Mouse (Mus musculus): ENCODE measurements around the gene Ssr3. TPM values are rescaled to one million over a fixed set of nuclear protein-coding genes. Genes with fewer than 3 reads are reported as not detected.
"Not testable (repeated sequence)": the region's sequence is repeated elsewhere in the genome, so short reads cannot be mapped to it uniquely, and the experiment has no call there.

Ssr3 gene
- 100 to 1,000 TPM; 158 TPM for total RNA-seq (2021)

DNA sequence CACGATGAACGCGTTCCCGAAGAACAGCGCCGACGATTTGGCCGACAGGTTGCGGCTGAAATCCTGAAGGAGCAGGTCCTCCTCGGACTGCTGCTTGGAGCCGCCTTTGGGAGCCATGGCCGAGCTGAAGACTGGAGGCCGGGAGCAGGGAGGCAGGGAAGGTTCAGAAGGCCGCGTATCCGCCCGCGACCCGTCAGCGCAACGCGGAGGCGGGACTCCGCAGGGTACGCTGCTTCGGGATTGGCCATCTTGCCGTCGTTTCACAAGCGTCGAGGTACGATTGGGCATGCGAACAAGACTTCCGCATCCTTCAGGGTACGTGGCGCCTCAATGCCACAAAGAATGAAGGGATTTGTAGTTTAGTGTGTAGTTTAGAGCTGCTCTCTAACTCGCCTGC lies at the start of gene Ssr3:
Gene Ssr3 (minus strand): TSS at position 203 of the 397 bp plus-strand sequence.
- intact Hi-C loops (cut with DNase I): no loop called here
- peak; percentile 97 to 99 for DNase-seq

DNA sequence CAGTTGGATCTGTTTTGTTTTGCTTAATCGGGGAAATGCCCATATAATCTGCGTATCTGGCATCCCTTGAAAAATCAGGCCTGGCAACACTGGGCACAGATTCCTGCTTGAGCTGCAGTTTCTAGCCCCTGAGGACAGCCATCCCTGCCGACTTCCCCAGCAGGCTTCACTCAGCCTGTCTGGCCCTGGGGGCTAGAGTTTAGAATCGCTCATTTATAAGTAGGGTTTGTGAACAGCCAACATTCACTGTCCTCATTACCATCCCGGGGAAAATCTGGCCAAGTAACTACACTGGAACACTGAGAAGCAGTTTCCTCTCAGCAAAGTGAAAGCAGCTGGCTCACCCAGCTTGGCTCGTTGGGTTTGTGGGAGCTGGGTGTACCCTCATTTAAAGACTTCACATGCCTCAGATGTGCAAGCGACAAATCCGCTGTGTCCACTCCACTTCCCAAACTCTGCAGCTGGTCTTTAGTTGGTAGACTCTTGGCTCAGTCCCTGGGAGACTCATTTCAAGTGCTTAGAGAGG lies 49.2 kb upstream of the Ssr3 start:
- intact Hi-C loops (cut with DNase I): no loop called here
- DNase-seq: peak; percentile 55 to 62

DNA sequence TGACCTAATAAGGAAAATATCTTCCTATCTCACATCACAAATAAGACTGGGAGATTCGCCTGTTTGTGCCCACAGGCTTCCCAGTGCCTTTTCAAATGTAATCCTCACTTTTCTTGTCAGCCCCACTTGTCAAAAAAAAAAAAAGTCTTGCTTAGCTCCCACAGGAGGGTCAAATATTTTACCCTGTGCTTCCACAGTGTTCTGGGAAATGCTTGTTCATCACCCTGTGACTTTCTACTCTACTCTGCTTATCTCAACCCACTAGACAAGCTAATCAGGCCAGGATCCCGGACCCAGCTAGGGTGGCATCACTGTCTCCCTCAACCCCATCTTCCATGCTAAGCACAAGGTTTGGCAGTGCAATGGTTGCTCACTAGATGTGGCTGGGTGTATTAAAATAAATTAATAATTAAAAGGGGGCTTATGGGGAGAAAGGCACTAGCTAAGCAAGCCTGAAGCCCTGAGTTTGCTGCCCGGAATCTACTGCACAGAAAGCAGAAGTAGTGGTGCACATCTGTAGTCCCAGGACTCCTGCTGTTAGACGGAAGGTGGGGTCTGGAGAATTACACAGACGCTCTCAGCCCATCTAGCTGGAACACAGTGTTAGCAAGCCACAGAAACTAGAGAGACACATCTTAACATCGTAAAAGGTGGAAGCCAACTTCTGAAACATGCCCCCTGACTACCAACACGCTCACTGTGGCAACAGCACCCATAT lies 46.2 kb upstream of the Ssr3 start:
- DNase-seq: no peak
- intact Hi-C loops (cut with DNase I): no loop called here

DNA sequence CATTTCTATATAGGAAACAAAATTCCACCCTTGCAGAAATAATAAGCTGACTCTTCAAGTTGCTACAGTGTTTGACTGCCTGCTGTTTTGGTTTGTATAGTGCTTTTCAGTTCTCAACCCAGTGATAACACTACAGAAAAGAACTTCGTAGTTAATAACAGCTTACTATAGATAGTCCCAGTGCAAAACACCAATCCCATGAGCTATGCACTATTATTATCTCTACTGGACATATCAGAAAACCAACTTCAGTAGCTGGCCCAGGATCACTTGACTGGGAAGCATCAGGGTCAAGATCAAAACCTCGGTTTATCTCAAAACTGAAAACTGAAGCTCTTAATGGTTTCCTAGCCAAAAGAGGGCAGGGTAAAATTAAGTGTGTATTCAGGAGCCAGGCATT lies 43.4 kb upstream of the Ssr3 start:
- intact Hi-C loops (cut with DNase I): no loop called here
- peak; percentile 6 to 11 for DNase-seq

DNA sequence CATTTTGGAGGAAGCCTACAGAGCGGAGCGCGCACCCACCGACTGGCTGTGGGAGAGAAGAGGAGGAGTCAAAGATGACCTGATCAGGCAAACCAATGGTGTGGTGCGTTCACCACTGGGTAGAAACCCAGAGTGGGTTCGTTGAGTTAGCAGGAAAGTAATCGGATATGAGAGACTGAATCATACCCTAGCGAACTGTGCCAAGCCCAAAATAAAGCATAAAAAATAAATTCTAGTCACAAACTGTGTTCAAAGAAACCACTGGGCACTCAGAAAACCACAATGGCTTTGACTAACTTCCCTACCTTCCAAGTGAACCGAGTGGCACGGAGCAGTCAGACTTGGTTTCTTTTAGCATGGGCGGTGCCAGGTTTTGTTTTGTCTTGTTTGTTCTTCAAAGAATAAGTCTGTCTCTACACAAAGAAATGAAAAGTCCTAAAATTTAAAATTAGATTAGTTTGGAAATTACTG lies 42.7 kb upstream of the Ssr3 start:
- intact Hi-C loops (cut with DNase I): no loop called here
- DNase-seq: no peak

DNA sequence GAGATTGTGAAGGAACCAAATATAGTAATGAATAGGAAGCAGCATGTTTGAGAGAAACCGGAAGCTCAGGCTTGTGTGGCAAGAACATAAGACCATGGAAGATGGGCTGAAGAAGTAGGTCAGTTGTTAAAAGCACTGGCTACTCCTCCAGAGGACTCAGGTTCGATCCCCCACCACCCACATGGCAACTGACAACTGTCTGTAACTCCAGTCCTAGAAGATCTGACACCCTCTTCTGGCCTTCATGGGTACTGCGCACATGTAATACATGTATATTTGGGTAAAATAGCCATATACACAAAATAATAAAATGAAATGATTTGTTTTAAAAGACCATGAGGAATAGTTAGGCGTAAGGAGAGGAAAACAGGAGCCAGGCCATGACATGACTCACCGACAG lies 39.8 kb upstream of the Ssr3 start:
- no peak for DNase-seq
- intact Hi-C loops (cut with DNase I): no loop called here

DNA sequence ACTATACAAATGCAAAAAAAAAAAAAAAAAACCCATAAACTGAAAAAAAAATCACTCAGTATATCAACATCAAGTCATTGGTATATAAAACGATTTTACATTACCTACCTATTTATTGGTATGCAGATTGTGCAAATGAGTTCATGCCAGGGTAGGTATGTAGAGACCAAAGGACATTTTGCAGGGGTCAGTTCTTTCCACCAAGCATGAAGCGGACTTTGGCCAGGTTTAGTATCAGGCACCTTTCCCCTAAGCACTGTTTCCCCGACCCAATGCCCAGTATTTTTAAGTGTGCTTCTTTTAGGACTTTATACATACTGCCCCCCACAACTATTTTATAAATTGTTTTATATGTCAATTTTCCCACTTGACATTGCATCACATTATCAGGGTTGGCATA lies 27.3 kb upstream of the Ssr3 start:
- DNase-seq: no peak
- intact Hi-C loops (cut with DNase I): no loop called here

DNA sequence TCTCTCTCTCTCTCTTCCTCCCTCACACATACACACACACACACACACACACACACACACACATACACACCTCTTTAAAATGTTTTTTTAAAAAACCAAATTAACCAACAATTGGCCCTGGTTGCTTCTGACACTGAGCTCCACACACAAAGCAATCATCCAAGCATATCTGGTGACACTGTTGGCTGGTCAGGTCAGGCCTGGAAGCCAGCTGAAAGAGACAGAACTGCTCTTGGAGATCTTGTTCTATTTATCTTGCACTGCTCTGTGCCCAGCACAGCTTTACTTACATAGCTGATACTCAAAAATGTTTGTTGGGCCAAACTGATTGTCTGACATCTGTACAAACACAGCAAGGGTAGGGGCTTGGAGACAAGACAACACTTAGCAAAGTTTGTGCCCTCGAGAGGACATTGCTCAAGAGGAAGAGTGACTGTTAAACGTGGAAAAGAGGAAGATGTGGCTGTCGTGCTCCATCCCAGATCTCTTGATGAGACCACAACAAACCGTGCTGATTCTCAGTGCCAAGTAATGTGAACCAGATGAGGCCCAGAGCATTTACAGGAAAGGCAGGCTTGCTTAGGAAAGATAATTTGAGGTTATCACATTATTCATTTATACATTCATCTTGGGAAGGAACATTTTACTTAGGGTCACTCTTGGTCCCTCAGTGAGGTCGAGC lies 25.6 kb upstream of the Ssr3 start:
- no peak for DNase-seq
- intact Hi-C loops (cut with DNase I): no loop called here

DNA sequence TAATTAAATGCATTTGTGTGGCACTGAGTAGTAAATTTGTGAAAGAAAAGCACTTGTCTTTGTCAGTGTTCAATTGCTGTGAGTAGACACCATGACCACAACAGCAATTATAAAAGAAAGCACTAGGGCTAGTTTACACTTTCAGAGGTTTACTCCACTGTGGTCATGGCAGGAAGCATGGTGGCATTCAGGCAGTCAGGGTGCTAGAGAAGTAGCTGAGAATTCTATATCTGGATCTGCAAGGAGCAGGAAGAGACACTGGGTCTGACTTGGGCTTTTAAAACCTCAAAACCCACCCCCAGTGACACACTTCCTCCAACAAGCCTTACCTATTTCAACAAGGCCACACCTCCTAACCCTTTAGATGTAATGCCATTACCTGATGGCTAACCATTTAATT lies 24.1 kb upstream of the Ssr3 start:
- intact Hi-C loops (cut with DNase I): no loop called here

DNA sequence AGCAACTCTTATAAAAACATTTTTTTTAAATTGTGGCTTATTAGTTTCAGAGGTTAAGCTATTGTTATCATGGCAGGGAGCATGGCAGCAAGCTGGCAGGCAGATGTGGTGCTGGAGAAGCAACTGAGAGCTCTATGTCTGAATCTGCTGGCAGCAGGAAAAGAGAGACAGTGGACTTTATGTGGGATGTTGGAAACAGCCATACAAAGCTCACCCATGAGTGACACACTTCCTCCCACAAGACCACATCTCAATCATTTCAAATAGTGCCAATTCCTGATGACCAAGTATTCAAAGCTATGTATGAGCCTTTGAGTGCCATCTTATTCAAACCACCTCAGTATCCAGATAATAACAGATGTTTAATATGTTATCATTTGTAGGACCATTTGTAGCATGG lies 15.5 kb upstream of the Ssr3 start:
- intact Hi-C loops (cut with DNase I): no loop called here
- no peak for DNase-seq

More for the DNA sequence above, 24.1 kb upstream of the Ssr3 start:
- no peak for DNase-seq

DNA sequence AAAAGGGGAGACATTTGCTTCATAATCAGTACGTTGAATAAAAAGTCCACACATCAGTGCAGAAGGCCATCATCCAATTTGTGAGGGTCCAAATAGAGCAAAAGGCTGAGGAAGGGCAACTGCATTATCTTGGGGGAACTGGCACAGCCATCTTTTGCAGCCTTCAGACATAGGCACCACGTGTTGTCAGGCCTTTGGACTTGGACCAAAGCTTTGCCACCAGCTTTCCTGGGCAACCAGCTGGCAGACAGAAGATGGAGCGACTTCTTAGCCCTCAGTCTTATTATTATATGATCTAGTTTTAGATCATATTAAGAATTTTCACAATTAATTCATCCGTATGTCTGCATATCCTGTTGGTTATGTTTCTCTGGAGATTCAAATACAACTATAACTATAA lies 13.4 kb upstream of the Ssr3 start:
- DNase-seq: no peak
- intact Hi-C loops (cut with DNase I): no loop called here

DNA sequence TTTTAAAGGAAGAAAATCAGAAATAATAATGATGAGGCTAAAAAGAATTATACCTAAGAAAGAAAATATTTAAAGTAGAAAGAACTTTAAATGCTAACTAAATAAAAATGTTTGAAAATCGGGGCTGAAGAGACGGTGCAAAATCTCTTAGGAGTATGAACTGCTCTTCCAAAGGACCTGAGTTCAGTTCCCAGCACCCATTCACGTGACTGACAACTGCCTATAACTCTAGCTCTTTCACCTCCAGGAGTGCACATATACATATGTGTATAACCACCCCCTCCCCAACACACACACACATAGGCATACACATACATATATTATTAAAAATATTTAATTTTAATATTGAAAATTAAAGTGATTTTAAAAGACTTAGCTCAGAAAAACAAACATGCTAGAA lies 5.1 kb upstream of the Ssr3 start:
- intact Hi-C loops (cut with DNase I): no loop called here
- DNase-seq: no peak

DNA sequence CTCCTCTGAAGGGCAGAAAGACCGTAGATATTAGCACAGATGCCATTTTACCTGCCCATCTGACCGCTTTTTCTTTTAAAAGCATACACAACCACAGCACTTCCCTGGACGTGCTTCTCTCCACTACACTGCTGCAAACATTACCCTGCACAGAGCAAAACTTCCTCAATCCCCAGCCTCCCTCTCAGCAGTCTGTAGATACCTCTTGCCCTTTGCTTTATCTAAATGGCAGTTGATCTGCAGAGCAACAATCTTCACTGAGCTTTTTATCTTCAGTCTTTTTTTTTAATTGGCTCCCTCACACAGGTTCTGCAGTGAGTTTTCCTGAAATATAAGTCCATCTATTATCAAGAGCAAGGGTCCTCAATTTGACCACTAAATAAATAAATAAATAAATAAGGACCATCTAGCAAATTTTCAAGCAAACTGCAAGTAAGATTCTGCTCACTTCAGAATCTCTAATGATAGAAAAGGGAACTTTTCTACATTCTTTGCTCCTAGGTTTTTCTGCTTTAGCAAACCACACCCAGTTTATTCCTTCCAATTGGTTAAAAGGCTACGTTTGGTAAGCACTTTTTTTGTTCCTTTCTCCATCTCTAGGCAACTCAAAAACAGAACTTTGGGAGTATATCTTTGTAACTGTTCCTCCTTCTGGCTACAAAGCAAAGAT lies 4.5 kb upstream of the Ssr3 start:
- DNase-seq: no peak
- intact Hi-C loops (cut with DNase I): no loop called here

DNA sequence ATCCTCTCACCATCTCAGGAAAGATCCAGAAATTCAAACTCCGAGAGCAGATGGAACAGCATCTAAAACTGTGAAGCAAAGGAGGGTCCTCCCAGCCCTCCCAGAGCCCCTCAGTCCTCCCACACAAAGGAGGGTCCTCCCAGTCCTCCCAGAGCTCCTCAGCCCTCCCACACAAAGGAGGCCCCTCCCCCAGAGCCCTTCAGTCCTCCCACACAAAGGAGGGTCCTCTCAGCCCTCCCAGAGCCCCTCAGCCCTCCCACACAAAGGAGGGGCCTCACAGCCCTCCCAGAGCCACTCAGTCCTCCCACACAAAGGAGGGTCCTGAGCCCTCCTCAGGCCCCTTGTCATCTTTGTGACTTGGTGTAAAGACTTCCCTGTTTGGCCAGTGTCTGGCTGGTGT lies 2.7 kb upstream of the Ssr3 start:
- intact Hi-C loops (cut with DNase I); DNase-seq: not testable (repeated sequence)

DNA sequence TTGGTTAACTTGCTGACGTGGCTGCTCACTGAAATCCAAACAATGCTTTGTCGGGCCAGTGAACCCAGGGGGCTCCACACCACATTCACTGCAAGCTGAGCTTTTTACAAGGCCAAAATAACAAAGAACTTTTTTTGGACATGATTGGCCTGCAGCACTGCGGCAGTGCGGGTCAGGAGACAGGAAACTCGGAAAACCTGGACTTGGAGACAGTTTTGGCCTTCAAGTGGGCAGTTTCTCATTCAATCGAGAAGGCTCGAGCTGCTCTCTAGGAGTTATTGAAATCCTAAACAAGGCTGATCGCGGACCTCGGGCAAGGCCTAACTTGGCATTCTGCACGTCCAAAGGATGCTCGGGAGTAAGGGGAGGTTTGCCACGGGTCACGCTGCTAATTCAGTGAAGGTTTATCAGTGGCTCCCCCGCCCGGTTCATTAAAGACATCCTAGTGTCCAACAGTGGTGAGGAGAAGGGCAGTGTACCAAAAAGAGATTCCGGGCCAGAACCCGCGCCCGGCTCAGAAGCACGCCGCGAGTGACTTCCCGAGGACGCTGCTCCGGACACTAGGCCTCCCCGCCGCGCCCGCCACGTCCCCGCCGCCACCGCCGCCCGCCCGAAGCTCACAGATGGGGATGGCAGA lies 521 bp downstream of the Ssr3 start:
- DNase-seq: peak in 1 of 2 experiments; percentile 45
- intact Hi-C loops (cut with DNase I): loop anchor here (2.0 kb wide), 1 partner anchor 135 kb away; no protein-coding TSS in a partner anchor

DNA sequence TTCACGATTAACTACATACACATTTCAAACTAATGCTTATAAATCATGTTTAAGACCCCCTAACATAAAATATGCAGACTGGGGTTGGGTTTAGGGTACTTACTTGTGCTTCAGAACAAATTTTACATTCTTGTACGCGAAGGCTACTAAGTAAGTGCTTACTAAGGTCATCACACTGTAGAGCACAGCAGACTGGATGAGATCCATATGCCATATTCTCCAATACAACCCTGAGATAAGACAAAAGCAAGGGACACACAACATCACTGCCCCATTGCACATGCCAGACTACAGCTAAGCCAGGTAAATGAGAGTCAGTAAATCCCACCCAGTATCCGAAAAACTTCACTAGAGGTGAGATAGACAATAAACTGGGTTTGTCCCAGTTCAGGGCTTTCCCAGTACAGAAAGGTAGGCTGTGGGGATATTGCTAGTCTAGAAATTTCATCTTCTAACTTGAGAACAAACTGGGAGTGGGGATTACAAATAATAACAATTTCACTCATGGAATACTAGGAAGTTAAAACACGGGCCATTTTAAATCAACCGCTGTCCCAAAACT lies 1.1 kb downstream of the Ssr3 start:
- intact Hi-C loops (cut with DNase I): loop anchor here (2.0 kb wide), 1 partner anchor 135 kb away; no protein-coding TSS in a partner anchor
- no peak for DNase-seq

DNA sequence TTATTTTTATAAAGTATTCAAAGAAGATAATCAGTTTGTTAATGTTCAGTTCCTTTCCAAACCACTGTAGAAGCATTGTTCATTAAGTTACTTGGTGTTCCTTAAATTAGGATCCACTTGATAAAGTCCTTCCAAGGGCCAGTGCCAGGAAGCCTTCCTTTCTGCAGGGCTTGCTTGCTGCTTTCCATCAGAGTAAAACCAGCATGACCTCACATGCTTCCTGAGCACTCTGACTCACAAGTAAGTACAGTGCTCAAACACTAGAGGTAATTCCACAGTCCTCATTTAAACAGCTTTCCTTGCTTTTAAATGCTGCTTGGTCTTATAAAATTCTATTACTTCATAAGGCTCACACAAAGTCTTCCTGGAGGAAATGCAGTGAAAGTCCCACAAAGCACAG lies 6.7 kb downstream of the Ssr3 start:
- DNase-seq: peak in 1 of 2 experiments; percentile 27
- intact Hi-C loops (cut with DNase I): loop anchor here (5.0 to 10.0 kb wide), 4 partner anchors 277 to 599 kb away; no protein-coding TSS in a partner anchor

DNA sequence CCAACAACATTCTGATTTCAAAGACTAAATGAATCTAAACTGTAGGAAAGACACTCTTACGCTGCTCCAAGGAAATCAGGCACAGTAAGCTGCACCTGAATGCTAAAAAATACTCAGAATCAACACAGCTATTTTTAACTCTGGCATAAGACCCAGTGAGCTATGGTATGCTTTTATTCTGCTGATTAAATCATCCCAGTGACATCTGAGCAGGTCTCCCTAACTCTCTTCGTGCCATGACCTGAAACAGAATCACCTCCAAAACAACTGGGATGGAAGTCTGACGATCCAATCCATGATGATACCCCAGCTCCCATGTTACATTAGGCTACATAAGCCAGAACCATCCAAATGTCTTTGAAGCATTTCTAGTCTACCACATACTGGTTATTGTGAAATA lies 8.0 kb downstream of the Ssr3 start:
- intact Hi-C loops (cut with DNase I): loop anchor here (10.0 kb wide), 1 partner anchor 600 kb away; no protein-coding TSS in a partner anchor
- no peak for DNase-seq

DNA sequence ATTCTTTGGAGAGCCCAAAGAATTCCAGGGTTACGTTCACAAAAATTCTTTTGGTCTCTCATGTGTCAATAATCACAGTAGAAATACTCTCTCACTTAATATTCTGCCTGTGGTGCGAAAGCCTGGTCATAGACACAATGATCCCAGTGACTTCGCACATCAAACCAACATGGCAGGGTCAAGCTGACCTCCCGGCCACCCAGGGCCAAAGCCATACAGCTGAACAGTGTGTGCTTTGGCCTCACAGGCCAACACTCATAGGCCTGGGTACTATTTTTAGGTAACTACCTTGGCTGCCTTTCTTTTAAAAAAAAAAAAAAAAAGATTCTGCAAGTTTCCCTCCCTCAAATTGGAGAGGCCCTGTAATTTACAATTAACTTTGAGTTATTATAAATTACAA lies 11.3 kb downstream of the Ssr3 start:
- intact Hi-C loops (cut with DNase I): loop anchor here (10.0 kb wide), 1 partner anchor 604 kb away; no protein-coding TSS in a partner anchor

DNA sequence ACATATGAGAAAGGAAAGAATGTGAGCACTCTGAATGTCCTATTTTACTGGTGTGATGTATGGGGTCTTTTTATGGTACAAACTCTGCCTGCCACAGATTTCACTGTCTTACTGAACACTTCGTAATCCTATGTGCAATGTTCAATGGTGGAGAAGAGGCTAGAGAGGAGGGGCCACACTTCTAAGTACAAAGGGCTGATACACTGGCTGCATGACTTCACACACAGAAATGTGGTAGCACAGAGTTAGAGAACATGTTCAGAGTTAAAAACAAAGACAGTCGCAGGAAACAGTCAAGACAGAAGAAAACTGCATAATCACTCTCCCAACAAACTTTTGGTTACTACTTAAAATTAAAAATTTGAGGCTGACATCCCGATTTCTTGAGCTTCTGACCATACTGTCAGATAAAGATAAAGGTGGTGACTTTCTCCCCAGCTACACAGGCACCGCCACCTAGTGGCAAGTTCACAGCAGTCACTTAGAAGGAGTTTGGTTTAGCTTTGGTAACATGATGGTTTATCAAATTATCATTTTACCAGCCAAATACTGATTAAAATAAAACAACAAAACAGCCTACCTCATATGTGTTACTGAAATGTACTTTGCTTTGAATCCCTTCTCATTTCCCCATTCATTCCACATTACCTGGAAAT lies 12.4 kb downstream of the Ssr3 start:
- intact Hi-C loops (cut with DNase I): loop anchor here (10.0 kb wide), 1 partner anchor 605 kb away; no protein-coding TSS in a partner anchor
- peak; percentile 37 to 61 for DNase-seq

More for the DNA sequence above, 11.3 kb downstream of the Ssr3 start:
- DNase-seq: peak; percentile 35 to 54

Measured in heart, postnatal 10 days (tissue).